Mouse (Mus musculus) forebrain, postnatal 0 days (tissue): ENCODE measurements at regions not wholly inside any gene's neighbourhood (a gene's known extent, or its start where the extent isn't known, plus 50 kb on each side); places are given as distances from the start of the nearest gene placed in this dataset.

Experiments
- ATAC-seq: fragments of 200-750 bp; cut with Nextera tagmentation; 2 replicates; pipeline ENCODE4 v1.8.0; 2017; ENCODE audit warnings: mild to moderate bottlenecking, moderate library complexity
- DNase-seq: peaks from one replicate; pipeline ENCODE4 v3.0.0-alpha.2; 2015
- H3K27ac ChIP-seq: fragments of 300-500 bp; sonication (generic); 2 replicates; pipeline ENCODE4 v1.5.1; 2014; ENCODE audit warnings: low read depth, mild to moderate bottlenecking, antibody characterized with exemption, low read length, moderate library complexity, mixed read lengths
- H3K27me3 ChIP-seq: fragments of 300-500 bp; sonication (generic); 2 replicates; pipeline ENCODE4 v1.6.1; 2014; ENCODE audit warnings: mild to moderate bottlenecking, low read length, mixed read lengths; ENCODE audit not compliant: insufficient read depth
- H3K36me3 ChIP-seq: fragments of 300-500 bp; sonication (generic); 2 replicates; pipeline ENCODE4 v1.6.1; 2014; ENCODE audit warnings: mild to moderate bottlenecking, moderate library complexity; ENCODE audit not compliant: insufficient read depth
- H3K4me1 ChIP-seq: fragments of 300-500 bp; sonication (generic); 2 replicates; pipeline ENCODE4 v1.6.1; 2014; ENCODE audit warnings: antibody characterized with exemption; ENCODE audit not compliant: insufficient read depth
- H3K4me2 ChIP-seq: fragments of 300-500 bp; sonication (generic); 2 replicates; pipeline ENCODE4 v1.6.1; 2014; ENCODE audit warnings: low read depth, mild to moderate bottlenecking, moderate library complexity
- H3K4me3 ChIP-seq: fragments of 300-500 bp; sonication (generic); 2 replicates; pipeline ENCODE4 v1.5.1; 2014; ENCODE audit warnings: low read depth, low read length, mixed read lengths
- H3K9ac ChIP-seq: fragments of 300-500 bp; sonication (generic); 2 replicates; pipeline ENCODE4 v1.6.1; 2014; ENCODE audit warnings: mild to moderate bottlenecking
- H3K9me3 ChIP-seq: fragments of 300-500 bp; sonication (generic); 2 replicates; pipeline ENCODE4 v1.6.1; 2016; ENCODE audit warnings: low read length
- CTCF ChIP-seq: sonication (generic); IDR thresholded peaks from 2 replicates; pipeline ENCODE4 v1.5.1; 2016; ENCODE audit warnings: antibody characterized with exemption, control low read depth, low read depth
- WGBS: fragments of 180-500 bp; shearing (Covaris S2); extraction: QIAGEN DNeasy Blood & Tissue Kit; methylation state at CpG from one replicate; pipeline ENCODE4 v1.1.7; 2014; 5-methylcytosine and 5-hydroxymethylcytosine counted together

- no peak for TF ChIP-seq CTCF
- H3K27ac ChIP-seq, result no peak overlapping the region
- ATAC-seq, result no peak
- no peaks in the 10 kb centered on the region for H3K9me3 ChIP-seq
- H3K4me1 ChIP-seq, result no peaks in the 10 kb centered on the region
- no peaks in the 10 kb centered on the region for H3K36me3 ChIP-seq
- no peak overlapping the region for H3K9ac ChIP-seq
- 60% methylated on average over 3 of the region's 3 CpGs for WGBS
- no peak overlapping the region for H3K4me2 ChIP-seq
- no peaks in the 10 kb centered on the region for H3K27me3 ChIP-seq
- DNase-seq, result no peak
- H3K4me3 ChIP-seq, result no peak overlapping the region
Measured at GRCm38 (mm10) chr1:165086131-165086530, 74.4 kb downstream of the Tbx19 start.

GRCm38 (mm10) chr1:165084753-165085152 is 75.8 kb downstream of the Tbx19 start:
- Histone ChIP-seq H3K4me3 (no peak overlapping the region), H3K4me1 (no peaks in the 10 kb centered on the region), H3K27ac (no peak overlapping the region), H3K9me3 (no peaks in the 10 kb centered on the region), H3K27me3 (no peaks in the 10 kb centered on the region), H3K9ac (no peak overlapping the region), H3K36me3 (no peaks in the 10 kb centered on the region), H3K4me2 (no peak overlapping the region)
- DNase-seq (no peak), ATAC-seq (no peak)
- 86% methylated on average over 9 of the region's 9 CpGs for WGBS
- no peak for TF ChIP-seq CTCF

GRCm38 (mm10) chr1:165084179-165084578 is 76.4 kb downstream of the Tbx19 start:
- WGBS, result 68% methylated on average over 6 of the region's 6 CpGs
- Histone ChIP-seq H3K27ac (no peak overlapping the region; the same call in 1 of the 2 replicates), H3K4me1 (no peaks in the 10 kb centered on the region), H3K36me3 (no peaks in the 10 kb centered on the region), H3K9me3 (no peaks in the 10 kb centered on the region), H3K4me2 (no peak overlapping the region), H3K27me3 (no peaks in the 10 kb centered on the region), H3K9ac (no peak overlapping the region), H3K4me3 (no peak overlapping the region)
- ATAC-seq, result peak; percentile 83
- DNase-seq, result peak; percentile 48
- no peak for TF ChIP-seq CTCF

GRCm38 (mm10) chr1:165080351-165080750 is 80.2 kb downstream of the Tbx19 start:
- no peaks in the 10 kb centered on the region for H3K36me3 ChIP-seq
- no peak overlapping the region for H3K9ac ChIP-seq
- 86% methylated on average over 9 of the region's 9 CpGs for WGBS
- ATAC-seq (no peak), DNase-seq (no peak)
- peaks cover 7% of the 10 kb centered on the region for H3K4me1 ChIP-seq
- TF ChIP-seq CTCF, result no peak
- no peak overlapping the region for H3K27ac ChIP-seq
- H3K4me2 ChIP-seq, result no peak overlapping the region
- H3K4me3 ChIP-seq, result no peak overlapping the region
- H3K27me3 ChIP-seq, result no peaks in the 10 kb centered on the region
- H3K9me3 ChIP-seq, result no peaks in the 10 kb centered on the region

- peak; percentile 27 for DNase-seq
- Histone ChIP-seq H3K27me3 (no peaks in the 10 kb centered on the region), H3K9me3 (no peaks in the 10 kb centered on the region), H3K4me2 (no peak overlapping the region), H3K36me3 (no peaks in the 10 kb centered on the region), H3K4me3 (no peak overlapping the region), H3K9ac (no peak overlapping the region), H3K4me1 (peaks cover 12% of the 10 kb centered on the region), H3K27ac (peak overlapping the region; percentile 60)
- 52% methylated on average over 4 of the region's 4 CpGs for WGBS
- no peak for TF ChIP-seq CTCF
- ATAC-seq, result no peak
Measured at GRCm38 (mm10) chr1:165077313-165077712, 83.3 kb downstream of the Tbx19 start.

GRCm38 (mm10) chr1:165075301-165076082 is 85.1 kb downstream of the Tbx19 start:
- ATAC-seq, result peak; percentile 95

GRCm38 (mm10) chr1:165071831-165072491 is 88.6 kb downstream of the Tbx19 start:
- no peak for ATAC-seq
- no peak for TF ChIP-seq CTCF
- WGBS, result 78% methylated on average over 4 of the region's 4 CpGs

More at GRCm38 (mm10) chr1:165075301-165076082, 85.1 kb downstream of the Tbx19 start:
- peak overlapping the region; percentile 82 for H3K27ac ChIP-seq
- peak; percentile 86 for DNase-seq
- H3K9me3 ChIP-seq, result no peaks in the 10 kb centered on the region
- 17% methylated on average over 5 of the region's 5 CpGs for WGBS
- H3K9ac ChIP-seq, result no peak overlapping the region
- peaks cover 12% of the 10 kb centered on the region for H3K4me1 ChIP-seq
- no peak overlapping the region for H3K4me2 ChIP-seq
- peak; percentile 68 for TF ChIP-seq CTCF
- H3K4me3 ChIP-seq, result no peak overlapping the region
- H3K36me3 ChIP-seq, result no peaks in the 10 kb centered on the region
- H3K27me3 ChIP-seq, result no peaks in the 10 kb centered on the region

More at GRCm38 (mm10) chr1:165071831-165072491, 88.6 kb downstream of the Tbx19 start:
- Histone ChIP-seq H3K9me3 (no peaks in the 10 kb centered on the region), H3K27me3 (no peaks in the 10 kb centered on the region), H3K4me1 (peaks cover 12% of the 10 kb centered on the region), H3K4me3 (no peak overlapping the region), H3K27ac (no peak overlapping the region), H3K9ac (no peak overlapping the region), H3K4me2 (no peak overlapping the region), H3K36me3 (no peaks in the 10 kb centered on the region)
- DNase-seq, result no peak
